Mouse (Mus musculus) cerebellum, adult 2 months (tissue): ENCODE measurements around the gene Rab31.

ENCODE experiments used
- CTCF ChIP-seq: fragments of 200-500 bp; IDR thresholded peaks from 2 replicates; pipeline ENCODE4 v1.5.1; 2011; ENCODE audit warnings: low read depth, mild to moderate bottlenecking, control low read depth, low read length, moderate library complexity, borderline replicate concordance; ENCODE audit not compliant: insufficient read depth
- POLR2A ChIP-seq: fragments of 200-500 bp; IDR thresholded peaks from 2 replicates; pipeline ENCODE4 v1.6.1; 2011; ENCODE audit warnings: low read length, control low read depth, borderline replicate concordance; ENCODE audit not compliant: insufficient read depth

DNA sequence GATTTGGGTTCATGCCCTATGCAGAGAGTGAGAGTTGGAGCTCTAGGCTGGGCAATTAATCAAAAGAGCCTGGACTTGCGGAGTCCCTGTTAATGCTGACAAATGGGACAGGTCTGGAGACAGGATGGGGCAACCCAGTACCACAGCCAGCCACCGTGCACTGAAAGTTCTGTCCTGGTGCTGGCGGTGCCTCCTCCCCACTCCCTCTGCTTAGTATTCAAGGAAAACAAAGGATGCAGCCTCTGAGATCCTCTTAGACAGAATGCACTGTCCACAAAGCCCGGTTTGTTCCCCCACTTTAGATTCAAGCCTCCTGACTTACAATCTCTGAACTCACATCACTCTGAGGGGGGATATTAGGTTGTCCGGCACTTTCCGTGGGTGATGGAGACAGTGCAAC, 26.2 kb downstream of the Rab31 start:
- TF ChIP-seq POLR2A = no peak
- no peak for TF ChIP-seq CTCF
